Mouse (Mus musculus) kidney, postnatal 0 days (tissue): ENCODE measurements around the gene Mycbpap. TPM values are rescaled to one million over a fixed set of nuclear protein-coding genes. Genes with fewer than 3 reads are reported as not detected.
A peak's percentile ranks its signal among the peaks of the same experiment; 100 is the strongest.

ENCODE experiments used
- ATAC-seq: fragments of 200-750 bp; cut with Nextera tagmentation; replicated peaks from 2 replicates; pipeline ENCODE4 v1.8.0; 2017; ENCODE audit warnings: low read depth, moderate number of reproducible peaks, moderate TSS enrichment, moderate library complexity; ENCODE audit not compliant: low FRiP score
- DNase-seq: peaks from one replicate; pipeline ENCODE4 v3.0.0-alpha.2; 2016; ENCODE audit warnings: low spot score
- H3K27ac ChIP-seq: fragments of 300-500 bp; sonication (generic); 2 replicates; pipeline ENCODE4 v1.5.1; 2014; ENCODE audit warnings: mild to moderate bottlenecking
- H3K27me3 ChIP-seq: fragments of 300-500 bp; sonication (generic); 2 replicates; pipeline ENCODE4 v1.6.1; 2014; ENCODE audit warnings: low read length, mixed read lengths; ENCODE audit not compliant: insufficient read depth
- H3K36me3 ChIP-seq: fragments of 300-500 bp; sonication (generic); 2 replicates; pipeline ENCODE4 v1.6.1; 2014; ENCODE audit warnings: low read length, mixed read lengths; ENCODE audit not compliant: insufficient read depth
- H3K4me1 ChIP-seq: fragments of 300-500 bp; sonication (generic); replicated peaks from 2 replicates; pipeline ENCODE4 v1.6.1; 2014; ENCODE audit warnings: antibody characterized with exemption, low read length, mixed read lengths; ENCODE audit not compliant: insufficient read depth
- H3K4me2 ChIP-seq: fragments of 300-500 bp; sonication (generic); 2 replicates; pipeline ENCODE4 v1.6.1; 2014; ENCODE audit warnings: mild to moderate bottlenecking, low read length, moderate library complexity, mixed read lengths
- H3K4me3 ChIP-seq: fragments of 300-500 bp; sonication (generic); replicated peaks from 2 replicates; pipeline ENCODE4 v1.5.1; 2014; ENCODE audit warnings: low read depth, low read length
- H3K9ac ChIP-seq: fragments of 300-500 bp; sonication (generic); 2 replicates; pipeline ENCODE4 v1.6.1; 2014; ENCODE audit warnings: low read depth, low read length
- H3K9me3 ChIP-seq: fragments of 300-500 bp; sonication (generic); replicated peaks from 2 replicates; pipeline ENCODE4 v1.6.1; 2016; ENCODE audit warnings: low read length, inconsistent platforms, mixed read lengths
- CTCF ChIP-seq: IDR thresholded peaks from 2 replicates; pipeline ENCODE4 v1.5.1; 2016; ENCODE audit warnings: antibody characterized with exemption, low read depth, mild to moderate bottlenecking, moderate library complexity
- whole genome bisulfite sequencing: fragments of 180-500 bp; shearing (Covaris S2); extraction: QIAGEN DNeasy Blood & Tissue Kit; methylation state at CpG from one replicate; pipeline ENCODE4 v1.1.7; 2014; 5-methylcytosine and 5-hydroxymethylcytosine counted together
- polyA plus RNA-seq: library from polyadenylated mRNA; unstranded; fragments of >200 nt; fragmentation: Nextera tagmentation; extraction: Ambion mirVana; gene quantifications from 2 replicates; pipeline ENCODE4 v1.2.1, GENCODE M21; 2015

Gene Mycbpap
- polyA plus RNA-seq, 1 experiment from 2014 or later: 3.2 TPM

GRCm38 (mm10) chr11:94548041-94548784, 26.7 kb upstream of the Mycbpap start:
- DNase-seq (no peak), ATAC-seq (0 out of 2 replicates have a peak, but pooled peaks have one; percentile 22)
- Histone ChIP-seq H3K9ac (peak overlapping the region; percentile 64), H3K27ac (peak overlapping the region; percentile 71; the same call in 1 of the 2 replicates), H3K36me3 (no peaks in the 10 kb centered on the region), H3K4me3 (peak overlapping the region; percentile 38), H3K9me3 (no peaks in the 10 kb centered on the region), H3K4me1 (peaks cover 7% of the 10 kb centered on the region; the same call in 1 of the 2 replicates), H3K4me2 (peak overlapping the region; percentile 93), H3K27me3 (no peaks in the 10 kb centered on the region)
- 9% methylated on average over 24 of the region's 24 CpGs for WGBS
- TF ChIP-seq CTCF: no peak

GRCm38 (mm10) chr11:94547271-94547670, 25.7 kb upstream of the Mycbpap start:
- Histone ChIP-seq H3K9ac (no peak overlapping the region), H3K9me3 (no peaks in the 10 kb centered on the region), H3K36me3 (no peaks in the 10 kb centered on the region), H3K4me2 (no peak overlapping the region), H3K27ac (no peak overlapping the region), H3K4me1 (peaks cover 7% of the 10 kb centered on the region; the same call in 1 of the 2 replicates), H3K4me3 (no peak overlapping the region), H3K27me3 (no peaks in the 10 kb centered on the region)
- 92% methylated on average over 6 of the region's 6 CpGs for WGBS
- DNase-seq (no peak), ATAC-seq (no peak)
- TF ChIP-seq CTCF: no peak

- Histone ChIP-seq H3K4me1 (peaks cover 7% of the 10 kb centered on the region; the same call in 1 of the 2 replicates), H3K4me3 (no peak overlapping the region), H3K9ac (no peak overlapping the region), H3K27ac (no peak overlapping the region), H3K4me2 (no peak overlapping the region), H3K9me3 (no peaks in the 10 kb centered on the region), H3K36me3 (no peaks in the 10 kb centered on the region), H3K27me3 (no peaks in the 10 kb centered on the region)
- no peak for DNase-seq
- ATAC-seq: no peak
- no peak for TF ChIP-seq CTCF
- 97% methylated on average over 5 of the region's 5 CpGs for WGBS
These were observed 24.8 kb upstream of the Mycbpap start for GRCm38 (mm10) chr11:94546381-94546780.

GRCm38 (mm10) chr11:94544422-94544821, 22.9 kb upstream of the Mycbpap start:
- H3K4me2 ChIP-seq: peak overlapping the region; percentile 39
- DNase-seq (no peak), ATAC-seq (no peak)
- H3K27me3 ChIP-seq: no peaks in the 10 kb centered on the region
- H3K36me3 ChIP-seq: no peaks in the 10 kb centered on the region
- peaks cover 7% of the 10 kb centered on the region; the same call in 1 of the 2 replicates for H3K4me1 ChIP-seq
- H3K9ac ChIP-seq: no peak overlapping the region
- TF ChIP-seq CTCF: no peak
- no peak overlapping the region for H3K27ac ChIP-seq
- no peak overlapping the region for H3K4me3 ChIP-seq
- H3K9me3 ChIP-seq: no peaks in the 10 kb centered on the region
- WGBS: 53% methylated on average over 18 of the region's 18 CpGs

GRCm38 (mm10) chr11:94543932-94544331, 22.4 kb upstream of the Mycbpap start:
- 21% methylated on average over 9 of the region's 9 CpGs for WGBS
- Histone ChIP-seq H3K4me2 (peak overlapping the region; percentile 39), H3K27me3 (no peaks in the 10 kb centered on the region), H3K4me3 (no peak overlapping the region), H3K9me3 (no peaks in the 10 kb centered on the region), H3K4me1 (peaks cover 7% of the 10 kb centered on the region; the same call in 1 of the 2 replicates), H3K27ac (peak overlapping the region; percentile 31; the same call in 1 of the 2 replicates), H3K9ac (no peak overlapping the region), H3K36me3 (no peaks in the 10 kb centered on the region)
- TF ChIP-seq CTCF: peak; percentile 95
- DNase-seq (peak; percentile 93), ATAC-seq (no peak)

- no peak for DNase-seq
- no peak overlapping the region for H3K9ac ChIP-seq
- H3K36me3 ChIP-seq: no peaks in the 10 kb centered on the region
- no peak overlapping the region for H3K4me3 ChIP-seq
- H3K4me1 ChIP-seq: peaks cover 3% of the 10 kb centered on the region; the same call in 1 of the 2 replicates
- 87% methylated on average over 12 of the region's 12 CpGs for WGBS
- H3K27me3 ChIP-seq: no peaks in the 10 kb centered on the region
- H3K4me2 ChIP-seq: no peak overlapping the region
- TF ChIP-seq CTCF: no peak
- no peak for ATAC-seq
- no peaks in the 10 kb centered on the region for H3K9me3 ChIP-seq
- H3K27ac ChIP-seq: no peak overlapping the region
These were observed 21.8 kb upstream of the Mycbpap start for GRCm38 (mm10) chr11:94543344-94543743.
